Mouse (Mus musculus): ENCODE measurements around the gene Zfp524.
"Not testable (repeated sequence)": the region's sequence is repeated elsewhere in the genome, so short reads cannot be mapped to it uniquely, and the experiment has no call there.

Gene Zfp524

GRCm38 (mm10) chr7:5016057-5016456 is 1.8 kb downstream of the Zfp524 start:
- no peak for DNase-seq (ENCODE audit: low spot score)

- DNase-seq (ENCODE audit: low spot score) = no peak
Measured at GRCm38 (mm10) chr7:5016920-5017319, 2.7 kb downstream of the Zfp524 start.

- peak; percentile 28 for DNase-seq (ENCODE audit: low spot score)
Measured at GRCm38 (mm10) chr7:5017352-5017751, 3.1 kb downstream of the Zfp524 start.

DNA sequence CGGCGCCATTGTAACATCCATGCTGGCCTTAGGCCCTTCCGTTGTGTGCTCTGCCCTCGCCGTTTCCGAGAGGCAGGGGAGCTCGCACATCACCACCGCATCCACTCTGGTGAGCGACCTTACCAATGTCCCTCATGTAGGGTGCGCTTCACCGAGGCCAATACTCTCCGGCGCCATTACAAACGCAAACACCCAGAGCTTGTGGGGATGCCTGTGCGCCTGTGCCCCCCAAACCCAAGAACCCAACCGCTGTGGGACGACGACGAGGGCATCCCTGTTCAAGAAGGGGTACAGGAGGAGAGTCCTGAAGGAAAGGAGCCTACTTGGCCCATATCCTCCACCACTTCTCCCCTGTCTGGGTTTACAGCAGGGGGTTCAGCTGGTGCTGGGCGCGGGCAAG is 3.7 kb downstream of the Zfp524 start:
- DNase-seq (ENCODE audit: low spot score) = no peak

GRCm38 (mm10) chr7:5019576-5019975 is 5.4 kb downstream of the Zfp524 start:
- not testable (repeated sequence) for DNase-seq (ENCODE audit: low spot score)

- peak; percentile 99 for DNase-seq (ENCODE audit: low spot score)
Measured at GRCm38 (mm10) chr7:5020000-5020681, 5.9 kb downstream of the Zfp524 start, which contains the start of the genes Zfp865 and Ccdc106. Gene Zfp865 (plus strand): TSS chr7:5020376. Gene Ccdc106 (plus strand): TSS chr7:5020553.

DNA sequence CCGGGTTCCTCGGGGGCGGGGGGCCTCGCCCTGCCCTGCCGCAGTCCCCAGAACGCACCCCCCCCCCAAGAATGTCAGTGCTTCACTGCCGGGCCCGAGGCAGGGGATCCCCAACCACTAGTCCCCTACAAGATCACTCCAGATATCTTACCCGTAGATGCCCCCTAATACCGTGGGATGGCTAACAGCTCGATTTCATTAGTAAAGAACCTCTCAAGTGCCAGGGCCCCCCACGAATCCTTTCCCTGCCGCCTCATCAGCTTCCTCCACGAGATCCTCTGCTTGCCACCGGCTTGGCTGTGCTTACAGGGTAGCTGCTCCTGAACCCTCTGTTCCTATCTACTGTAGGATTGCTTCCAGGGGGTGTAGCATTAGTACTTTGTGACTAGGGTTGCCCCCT is 6.5 kb downstream of the Zfp524 start:
- DNase-seq (ENCODE audit: low spot score) = no peak

- DNase-seq (ENCODE audit: low spot score) = no peak
Measured at GRCm38 (mm10) chr7:5021197-5021596, 7.0 kb downstream of the Zfp524 start.

GRCm38 (mm10) chr7:5029543-5029942 is 15.3 kb downstream of the Zfp524 start:
- no peak for DNase-seq (ENCODE audit: low spot score)

GRCm38 (mm10) chr7:5029946-5030345 is 15.7 kb downstream of the Zfp524 start:
- DNase-seq (ENCODE audit: low spot score) = no peak

- DNase-seq (ENCODE audit: low spot score) = no peak
Measured at GRCm38 (mm10) chr7:5030554-5031275, 16.5 kb downstream of the Zfp524 start.

GRCm38 (mm10) chr7:5031496-5031895 is 17.3 kb downstream of the Zfp524 start:
- no peak for DNase-seq (ENCODE audit: low spot score)

GRCm38 (mm10) chr7:5033818-5034217 is 19.6 kb downstream of the Zfp524 start, which contains the start of gene 4632433K11Rik:
Gene 4632433K11Rik (plus strand): TSS chr7:5034118.
- no peak for DNase-seq (ENCODE audit: low spot score)

- DNase-seq (ENCODE audit: low spot score) = no peak
Measured at GRCm38 (mm10) chr7:5035628-5036027, 21.4 kb downstream of the Zfp524 start.

GRCm38 (mm10) chr7:5036136-5036535 is 21.9 kb downstream of the Zfp524 start:
- no peak for DNase-seq (ENCODE audit: low spot score)

- DNase-seq (ENCODE audit: low spot score) = no peak
Measured at GRCm38 (mm10) chr7:5037026-5037425, 22.8 kb downstream of the Zfp524 start.

GRCm38 (mm10) chr7:5037467-5037866 is 23.3 kb downstream of the Zfp524 start:
- no peak for DNase-seq (ENCODE audit: low spot score)

- DNase-seq (ENCODE audit: low spot score) = peak; percentile 95
Measured at GRCm38 (mm10) chr7:5038109-5038732, 24.0 kb downstream of the Zfp524 start, which contains the start of gene Zfp784. Gene Zfp784 (minus strand): TSS chr7:5038446.

DNA sequence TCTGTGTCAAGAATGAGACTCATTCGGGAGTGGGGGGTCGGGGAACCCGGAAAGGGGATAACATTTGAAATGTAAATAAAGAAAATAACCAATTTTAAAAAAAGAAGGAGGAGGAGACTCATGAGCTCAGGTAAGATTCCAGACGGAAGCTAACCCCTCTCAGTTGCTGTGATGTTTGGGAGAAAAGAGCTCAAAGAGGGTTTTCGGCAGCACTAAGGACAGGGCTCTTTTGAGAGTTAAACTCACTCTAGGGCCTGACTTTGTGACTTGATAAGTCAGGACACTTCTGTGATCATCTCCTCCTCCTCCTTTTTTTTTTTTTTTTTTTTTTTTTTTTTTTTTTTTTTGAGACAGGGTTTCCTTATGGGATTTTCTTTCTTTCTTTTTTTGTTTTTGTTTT is 24.7 kb downstream of the Zfp524 start:
- DNase-seq (ENCODE audit: low spot score) = no peak

GRCm38 (mm10) chr7:5044981-5045380 is 30.8 kb downstream of the Zfp524 start:
- DNase-seq (ENCODE audit: low spot score) = no peak

DNA sequence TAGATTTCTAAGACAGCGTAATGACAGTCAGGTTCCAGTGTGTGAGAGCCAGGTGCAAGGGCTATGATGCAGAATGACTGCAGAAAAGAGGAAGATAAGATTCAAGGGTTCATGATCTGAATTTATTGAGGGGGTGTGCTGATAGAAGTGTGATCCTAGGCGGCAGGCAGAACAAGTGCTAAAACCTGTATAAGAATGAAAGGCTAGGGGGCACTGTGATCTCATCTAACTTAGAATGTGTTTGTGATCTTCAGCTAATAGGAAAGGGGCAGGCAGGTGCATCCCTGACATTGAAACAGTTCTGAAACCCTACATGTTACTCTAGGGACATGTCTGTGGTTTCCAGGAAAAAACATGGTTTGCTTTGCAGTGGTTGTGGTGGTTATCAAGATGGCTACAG is 31.9 kb downstream of the Zfp524 start:
- DNase-seq (ENCODE audit: low spot score) = no peak

GRCm38 (mm10) chr7:5047313-5047712 is 33.1 kb downstream of the Zfp524 start:
- peak; percentile 43 for DNase-seq (ENCODE audit: low spot score)
